Mouse (Mus musculus) thymus, adult 18-20 months (tissue): ENCODE data around the gene Uba1.

Source experiments
- DNase-seq, 2 experiments: peaks; one replicate each; pipeline ENCODE4 v3.0.0; 2022; ENCODE audit warnings: mixed read lengths in 2 of 2

Gene Uba1

GRCm38 (mm10) chrX:20730048-20730447 lies 71.9 kb downstream of the Uba1 start:
- peak in 1 of 2 experiments; percentile 18 for DNase-seq
